Mouse (Mus musculus) heart, adult 9 months (tissue): Measurements from ENCODE around the gene Dct.

ENCODE experiments used
- DNase-seq, 2 experiments: peaks; one replicate each; pipeline ENCODE4 v3.0.0; 2022; ENCODE audit warnings: low spot score in 2 of 2

Gene Dct

GRCm38 (mm10) chr14:118051975-118052630 is at the start of gene Dct:
TSS of gene Dct (minus strand) at chr14:118052244.
- peak in 1 of 2 experiments; percentile 30 for DNase-seq

GRCm38 (mm10) chr14:118101227-118101990 is 49.4 kb upstream of the Dct start:
- no peak for DNase-seq

- no peak for DNase-seq
Measured at GRCm38 (mm10) chr14:118098265-118098664, 46.2 kb upstream of the Dct start.

GRCm38 (mm10) chr14:118089806-118090392 is 37.9 kb upstream of the Dct start:
- DNase-seq: no peak

GRCm38 (mm10) chr14:118089215-118089805 is 37.3 kb upstream of the Dct start:
- peak; percentile 90 to 94 for DNase-seq

- peak; percentile 19 to 33 for DNase-seq
Measured at GRCm38 (mm10) chr14:118088437-118089207, 36.6 kb upstream of the Dct start.

GRCm38 (mm10) chr14:118086271-118087035 is 34.4 kb upstream of the Dct start:
- no peak for DNase-seq

GRCm38 (mm10) chr14:118083851-118084250 is 31.8 kb upstream of the Dct start:
- no peak for DNase-seq

- no peak for DNase-seq
Measured at GRCm38 (mm10) chr14:118080606-118081005, 28.6 kb upstream of the Dct start.

- peak in 1 of 2 experiments; percentile 20 for DNase-seq
Measured at GRCm38 (mm10) chr14:118070100-118070499, 18.1 kb upstream of the Dct start.

- DNase-seq: peak; percentile 18 to 34
Measured at GRCm38 (mm10) chr14:118069439-118070079, 17.5 kb upstream of the Dct start.

GRCm38 (mm10) chr14:118061766-118062432 is 9.9 kb upstream of the Dct start:
- no peak for DNase-seq

GRCm38 (mm10) chr14:118058581-118058886 is 6.5 kb upstream of the Dct start:
- no peak for DNase-seq

GRCm38 (mm10) chr14:118057696-118058580 is 5.9 kb upstream of the Dct start:
- DNase-seq: no peak

- DNase-seq: no peak
Measured at GRCm38 (mm10) chr14:118052770-118053169, 726 bp upstream of the Dct start.

- no peak for DNase-seq
Measured at GRCm38 (mm10) chr14:118051396-118051795, 648 bp downstream of the Dct start.

- DNase-seq: no peak
Measured at GRCm38 (mm10) chr14:118050990-118051389, 1.1 kb downstream of the Dct start.

- no peak for DNase-seq
Measured at GRCm38 (mm10) chr14:118050431-118050830, 1.6 kb downstream of the Dct start.

- no peak for DNase-seq
Measured at GRCm38 (mm10) chr14:118049648-118050238, 2.3 kb downstream of the Dct start.
